Mouse (Mus musculus): Measurements from ENCODE around the gene Doc2b. TPM values are rescaled to one million over a fixed set of nuclear protein-coding genes. Genes with fewer than 3 reads are reported as not detected.

Doc2b gene
- polyA plus RNA-seq (2017; shearing (Covaris generic)), result not detected

GRCm38 (mm10) chr11:75796029-75796445 lies at the start of gene Doc2b:
Gene Doc2b, minus strand, starts transcription at chr11:75796049.

DNA sequence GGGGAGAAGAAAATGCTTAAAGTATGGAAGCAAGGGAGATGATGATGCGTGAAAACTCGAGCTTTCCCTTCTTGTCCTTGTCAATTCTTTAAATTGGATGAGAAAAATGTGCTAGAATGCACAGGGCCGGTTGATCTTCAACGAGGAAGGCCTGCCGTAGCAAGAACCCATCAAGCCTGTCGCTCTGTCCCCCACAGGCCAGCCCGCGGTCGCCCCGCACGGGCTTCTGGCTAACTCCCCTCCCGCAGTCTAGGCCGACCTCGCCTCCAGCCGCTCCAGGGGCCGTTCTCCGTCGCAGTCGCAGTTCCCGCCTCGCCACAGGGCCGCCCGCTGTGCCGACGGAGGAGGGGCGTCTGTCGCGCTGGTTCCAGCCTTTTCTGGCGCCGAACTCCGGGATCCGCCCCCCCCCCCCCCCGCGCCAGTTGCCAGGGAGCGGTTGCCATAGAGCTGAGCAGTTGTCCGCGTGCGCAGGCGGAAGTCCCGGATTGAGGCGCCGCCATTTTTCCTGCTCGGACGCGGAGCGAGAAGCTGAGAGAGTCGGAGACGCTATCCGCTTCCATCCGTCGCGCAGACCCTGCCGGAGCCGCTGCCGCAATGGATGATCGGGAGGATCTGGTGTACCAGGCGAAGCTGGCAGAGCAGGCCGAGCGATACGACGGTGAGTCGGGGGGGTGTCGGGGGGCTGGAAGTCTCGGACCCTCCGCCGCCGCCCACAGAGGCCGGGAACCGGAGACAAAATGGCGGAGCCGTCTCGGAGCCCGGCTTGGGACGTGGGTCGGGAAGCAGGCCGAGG lies 63.2 kb downstream of the Doc2b start, which contains the start of gene Ywhae:
TSS of gene Ywhae (plus strand) at position 436 of the 793 bp plus-strand sequence.

Other genes with a start within 250 kb of the Doc2b start
- 297 TPM for gene Pitpna, start 208.0 kb downstream of the Doc2b start, polyA plus RNA-seq (2017; shearing (Covaris generic))
- 76.3 TPM for gene Inpp5k, start 165.1 kb downstream of the Doc2b start, polyA plus RNA-seq (2017; shearing (Covaris generic))
- 14.9 TPM for gene Myo1c, start 145.5 kb downstream of the Doc2b start, polyA plus RNA-seq (2017; shearing (Covaris generic))
- gene Crk, start 116.8 kb downstream of the Doc2b start, polyA plus RNA-seq (2017; shearing (Covaris generic)), result 82.3 TPM
- gene Ywhae, start 63.2 kb downstream of the Doc2b start, polyA plus RNA-seq (2017; shearing (Covaris generic)), result 185 TPM
- gene Rph3al, start 142.4 kb upstream of the Doc2b start, polyA plus RNA-seq (2017; shearing (Covaris generic)), result 7.7 TPM
- gene 1700016K19Rik, start 203.9 kb upstream of the Doc2b start, polyA plus RNA-seq (2017; shearing (Covaris generic)), result 1.1 TPM
- gene Rflnb, start 231.7 kb upstream of the Doc2b start, polyA plus RNA-seq (2017; shearing (Covaris generic)), result 82.0 TPM